Mouse (Mus musculus) left cerebral cortex, adult 8-10 months (tissue): ENCODE measurements at regions not wholly inside any gene's neighbourhood (a gene's known extent, or its start where the extent isn't known, plus 50 kb on each side); places are given as distances from the start of the nearest gene placed in this dataset.
"Not testable (repeated sequence)": the region's sequence is repeated elsewhere in the genome, so short reads cannot be mapped to it uniquely, and the experiment has no call there.

Source experiments
- DNase-seq, 2 experiments: peaks; one replicate each; pipeline ENCODE4 v3.0.0; 2022; ENCODE audit warnings: low spot score in 2 of 2

- no peak for DNase-seq
Observed at GRCm38 (mm10) chr6:69932297-69932696, 859.7 kb downstream of the Rpia start.

GRCm38 (mm10) chr6:69914781-69915180 is 877.3 kb downstream of the Rpia start:
- DNase-seq = no peak

GRCm38 (mm10) chr6:69879286-69879685 is 912.7 kb downstream of the Rpia start:
- DNase-seq = peak in 1 of 2 experiments; percentile 4

GRCm38 (mm10) chr6:69858631-69859030 is 933.4 kb downstream of the Rpia start:
- not testable (repeated sequence) for DNase-seq

GRCm38 (mm10) chr6:69828640-69829039 is 963.4 kb downstream of the Rpia start:
- DNase-seq = not testable (repeated sequence)

- DNase-seq = not testable (repeated sequence)
Observed at GRCm38 (mm10) chr6:69814972-69815371, 977.1 kb downstream of the Rpia start.

- not testable (repeated sequence) for DNase-seq
Observed at GRCm38 (mm10) chr6:69814373-69814772, 977.7 kb downstream of the Rpia start.

- not testable (repeated sequence) for DNase-seq
Observed at GRCm38 (mm10) chr6:69780330-69780729, 1011.7 kb downstream of the Rpia start.

GRCm38 (mm10) chr6:69777322-69777721 is 1014.7 kb downstream of the Rpia start:
- DNase-seq = not testable (repeated sequence)

GRCm38 (mm10) chr6:69764861-69765260 is 1027.2 kb downstream of the Rpia start:
- no peak for DNase-seq

GRCm38 (mm10) chr6:69758618-69759017 is 1033.4 kb downstream of the Rpia start:
- DNase-seq = no peak

- no peak for DNase-seq
Observed at GRCm38 (mm10) chr6:69739002-69739625, 1052.9 kb downstream of the Rpia start.

- not testable (repeated sequence) for DNase-seq
Observed at GRCm38 (mm10) chr6:69732866-69733265, 1059.2 kb downstream of the Rpia start.

GRCm38 (mm10) chr6:69726362-69726761 is 1065.7 kb downstream of the Rpia start:
- DNase-seq = no peak

- DNase-seq = not testable (repeated sequence)
Observed at GRCm38 (mm10) chr6:69702813-69703212, 1089.2 kb downstream of the Rpia start.

GRCm38 (mm10) chr6:69681172-69681571 is 1110.9 kb downstream of the Rpia start:
- DNase-seq = no peak

GRCm38 (mm10) chr6:69662426-69662825 is 1129.6 kb downstream of the Rpia start:
- DNase-seq = not testable (repeated sequence)
